Mouse (Mus musculus): ENCODE data around the gene Kcnb1. TPM values are rescaled to one million over a fixed set of nuclear protein-coding genes. Genes with fewer than 3 reads are reported as not detected.
"Not testable (repeated sequence)": the region's sequence is repeated elsewhere in the genome, so short reads cannot be mapped to it uniquely, and the experiment has no call there.

Gene Kcnb1
- polyA plus RNA-seq, 1 experiment = 6.7 TPM

- not testable (repeated sequence) for DNase-seq (ENCODE audit: low spot score)
Observed at GRCm38 (mm10) chr2:167204686-167205085, 14.7 kb upstream of the Kcnb1 start.

- no peak for DNase-seq (ENCODE audit: low spot score)
Observed at GRCm38 (mm10) chr2:167203505-167204166, 13.7 kb upstream of the Kcnb1 start.

- no peak for DNase-seq (ENCODE audit: low spot score)
Observed at GRCm38 (mm10) chr2:167201463-167202291, 11.7 kb upstream of the Kcnb1 start.

- DNase-seq (ENCODE audit: low spot score) = no peak
Observed at GRCm38 (mm10) chr2:167198660-167199427, 8.9 kb upstream of the Kcnb1 start.

GRCm38 (mm10) chr2:167193361-167193760, 3.4 kb upstream of the Kcnb1 start:
- no peak for DNase-seq (ENCODE audit: low spot score)

- DNase-seq (ENCODE audit: low spot score) = no peak
Observed at GRCm38 (mm10) chr2:167189291-167190075, 472 bp downstream of the Kcnb1 start.

GRCm38 (mm10) chr2:167188315-167189207, 1.4 kb downstream of the Kcnb1 start:
- DNase-seq (ENCODE audit: low spot score) = peak; percentile 74

- no peak for DNase-seq (ENCODE audit: low spot score)
Observed at GRCm38 (mm10) chr2:167187119-167187518, 2.8 kb downstream of the Kcnb1 start.

GRCm38 (mm10) chr2:167186544-167186943, 3.4 kb downstream of the Kcnb1 start:
- no peak for DNase-seq (ENCODE audit: low spot score)

GRCm38 (mm10) chr2:167186003-167186402, 4.0 kb downstream of the Kcnb1 start:
- DNase-seq (ENCODE audit: low spot score) = no peak

- no peak for DNase-seq (ENCODE audit: low spot score)
Observed at GRCm38 (mm10) chr2:167185432-167185831, 4.5 kb downstream of the Kcnb1 start.

GRCm38 (mm10) chr2:167181662-167182389, 8.1 kb downstream of the Kcnb1 start:
- DNase-seq (ENCODE audit: low spot score) = no peak

GRCm38 (mm10) chr2:167181096-167181495, 8.9 kb downstream of the Kcnb1 start:
- DNase-seq (ENCODE audit: low spot score) = no peak

GRCm38 (mm10) chr2:167179301-167179700, 10.7 kb downstream of the Kcnb1 start:
- DNase-seq (ENCODE audit: low spot score) = no peak

GRCm38 (mm10) chr2:167177231-167177641, 12.7 kb downstream of the Kcnb1 start:
- no peak for DNase-seq (ENCODE audit: low spot score)

- DNase-seq (ENCODE audit: low spot score) = no peak
Observed at GRCm38 (mm10) chr2:167175284-167175683, 14.7 kb downstream of the Kcnb1 start.

GRCm38 (mm10) chr2:167173051-167173875, 16.7 kb downstream of the Kcnb1 start:
- no peak for DNase-seq (ENCODE audit: low spot score)

- DNase-seq (ENCODE audit: low spot score) = no peak
Observed at GRCm38 (mm10) chr2:167167515-167168212, 22.3 kb downstream of the Kcnb1 start.

All from urinary bladder, adult 2 months (tissue).